Mouse (Mus musculus): ENCODE results near the gene Wipf2.

- TF ChIP-seq GATA1 (IDR thresholded peaks at IDR 0.05; ENCODE audit: low read length): no peak
- no peak for TF ChIP-seq TAL1 (IDR thresholded peaks at IDR 0.05; ENCODE audit: low read length)
These were observed 7.4 kb downstream of the Wipf2 start for GRCm38 (mm10) chr11:98870791-98871190.
